Mouse (Mus musculus): ENCODE measurements around the gene Olfr1340. TPM values are rescaled to one million over a fixed set of nuclear protein-coding genes. Genes with fewer than 3 reads are reported as not detected.

Gene Olfr1340
- polyA plus RNA-seq (2015; fragmentation: Nextera tagmentation; extraction: Ambion mirVana) = not detected in 2 replicates

GRCm38 (mm10) chr4:118719838-118720237 is at the start of gene Olfr1340:
Gene Olfr1340, plus strand, starts transcription at chr4:118720138.

GRCm38 (mm10) chr4:118692412-118692973 is 27.4 kb upstream of the Olfr1340 start, which contains the start of gene Olfr1342:
Gene Olfr1342, minus strand, starts transcription at chr4:118692756.

GRCm38 (mm10) chr4:118703223-118703622 is 16.7 kb upstream of the Olfr1340 start, which contains the start of gene Olfr1341:
Gene Olfr1341, plus strand, starts transcription at chr4:118703523.

GRCm38 (mm10) chr4:118731875-118732274 is 11.9 kb downstream of the Olfr1340 start, which contains the start of gene Olfr1339:
Gene Olfr1339, plus strand, starts transcription at chr4:118732175.

GRCm38 (mm10) chr4:118758637-118759036 is 38.7 kb downstream of the Olfr1340 start, which contains the start of gene Olfr1338:
Gene Olfr1338, minus strand, starts transcription at chr4:118758737.

Other genes with a start within 250 kb of the Olfr1340 start
- gene Tie1, start 230.1 kb upstream of the Olfr1340 start, polyA plus RNA-seq (2015; fragmentation: Nextera tagmentation; extraction: Ambion mirVana) = 10.6 and 11.9 TPM in 2 replicates
- gene 2610528J11Rik, start 193.1 kb upstream of the Olfr1340 start, polyA plus RNA-seq (2015; fragmentation: Nextera tagmentation; extraction: Ambion mirVana) = 11.9 and 12.9 TPM in 2 replicates
- 16.7 and 17.9 TPM in 2 replicates for gene Tmem125, start 176.1 kb upstream of the Olfr1340 start, polyA plus RNA-seq (2015; fragmentation: Nextera tagmentation; extraction: Ambion mirVana)
- 0.10 TPM in 2 replicates for gene Cfap57, start 99.4 kb upstream of the Olfr1340 start, polyA plus RNA-seq (2015; fragmentation: Nextera tagmentation; extraction: Ambion mirVana)
- 103 and 114 TPM in 2 replicates for gene Ebna1bp2, start 99.3 kb upstream of the Olfr1340 start, polyA plus RNA-seq (2015; fragmentation: Nextera tagmentation; extraction: Ambion mirVana)
- not detected in 2 replicates for gene Olfr62, start 61.2 kb upstream of the Olfr1340 start, polyA plus RNA-seq (2015; fragmentation: Nextera tagmentation; extraction: Ambion mirVana)
- gene Olfr1342, start 27.4 kb upstream of the Olfr1340 start, polyA plus RNA-seq (2015; fragmentation: Nextera tagmentation; extraction: Ambion mirVana) = not detected in 2 replicates
- gene Olfr1341, start 16.6 kb upstream of the Olfr1340 start, polyA plus RNA-seq (2015; fragmentation: Nextera tagmentation; extraction: Ambion mirVana) = not detected in 2 replicates
- not detected in 2 replicates for gene Olfr1339, start 12.0 kb downstream of the Olfr1340 start, polyA plus RNA-seq (2015; fragmentation: Nextera tagmentation; extraction: Ambion mirVana)
- gene Olfr1338, start 38.6 kb downstream of the Olfr1340 start, polyA plus RNA-seq (2015; fragmentation: Nextera tagmentation; extraction: Ambion mirVana) = not detected in 2 replicates
- not detected in 2 replicates for gene Olfr1337, start 62.4 kb downstream of the Olfr1340 start, polyA plus RNA-seq (2015; fragmentation: Nextera tagmentation; extraction: Ambion mirVana)
- not detected in 2 replicates for gene Olfr1335, start 89.8 kb downstream of the Olfr1340 start, polyA plus RNA-seq (2015; fragmentation: Nextera tagmentation; extraction: Ambion mirVana)
- gene Olfr1333, start 116.1 kb downstream of the Olfr1340 start, polyA plus RNA-seq (2015; fragmentation: Nextera tagmentation; extraction: Ambion mirVana) = not detected in 2 replicates
- not detected in 2 replicates for gene Olfr1331, start 144.5 kb downstream of the Olfr1340 start, polyA plus RNA-seq (2015; fragmentation: Nextera tagmentation; extraction: Ambion mirVana)
- not detected in 2 replicates for gene Olfr1330, start 168.5 kb downstream of the Olfr1340 start, polyA plus RNA-seq (2015; fragmentation: Nextera tagmentation; extraction: Ambion mirVana)
- not detected in 2 replicates for gene Olfr1329, start 197.3 kb downstream of the Olfr1340 start, polyA plus RNA-seq (2015; fragmentation: Nextera tagmentation; extraction: Ambion mirVana)
- not detected in 2 replicates for gene Olfr1328, start 218.5 kb downstream of the Olfr1340 start, polyA plus RNA-seq (2015; fragmentation: Nextera tagmentation; extraction: Ambion mirVana)
- not detected in 2 replicates for gene Lao1, start 241.4 kb downstream of the Olfr1340 start, polyA plus RNA-seq (2015; fragmentation: Nextera tagmentation; extraction: Ambion mirVana)